Mouse (Mus musculus) brain, adult 2 months (tissue): ENCODE measurements around the gene Rd3l.
"Not testable (repeated sequence)": the region's sequence is repeated elsewhere in the genome, so short reads cannot be mapped to it uniquely, and the experiment has no call there.

ENCODE experiments used
- DNase-seq: peaks from one replicate; pipeline ENCODE4 v3.0.0; 2011; ENCODE audit warnings: low read depth, low spot score

Rd3l gene

DNA sequence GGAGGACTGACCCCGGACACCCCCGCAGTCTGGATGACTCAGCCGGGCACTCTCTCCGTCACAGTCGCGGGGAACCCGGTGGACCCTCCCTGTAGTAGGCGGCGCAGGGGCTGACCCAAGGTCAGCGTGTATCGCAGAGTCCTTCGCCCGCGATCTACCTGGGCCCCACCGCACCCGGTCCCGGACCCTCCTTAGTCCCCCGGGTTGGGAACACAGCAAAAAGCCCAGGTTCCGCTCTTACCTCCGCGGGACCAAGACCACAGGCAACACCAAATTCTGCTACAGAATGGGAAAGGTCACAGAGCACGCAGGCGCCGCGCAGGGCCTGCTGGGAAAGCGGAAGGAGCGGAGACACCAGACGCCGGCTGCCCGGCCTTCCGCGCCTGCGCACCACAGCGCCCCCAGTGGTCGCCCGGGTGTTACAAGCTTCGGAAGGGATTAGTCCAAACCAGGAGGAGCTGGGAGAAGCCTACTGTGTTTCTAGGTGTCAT is 14.4 kb downstream of the Rd3l start, which contains the start of gene Atp5mpl:
TSS of gene Atp5mpl (minus strand) at position 295 of the 491 bp plus-strand sequence.
- DNase-seq: peak; percentile 97

DNA sequence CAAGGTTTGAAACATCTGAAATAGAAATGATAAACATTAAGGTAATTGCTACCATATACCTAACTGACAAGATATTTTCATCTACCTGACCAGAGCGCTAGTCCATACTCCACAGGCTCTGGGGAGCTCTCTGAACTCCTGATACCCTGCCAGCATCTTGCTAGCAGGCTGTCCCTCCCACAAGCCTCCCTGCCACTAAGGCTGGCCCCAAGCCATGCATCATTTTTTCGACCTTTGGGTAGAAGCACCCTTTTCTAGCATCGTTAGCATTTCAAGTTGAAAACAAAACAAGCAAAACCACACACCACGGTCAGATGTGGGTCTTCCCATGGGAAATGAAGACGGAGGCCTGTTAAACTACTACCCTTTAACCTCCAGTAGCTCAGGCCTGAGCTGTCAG is 17.8 kb downstream of the Rd3l start:
- DNase-seq: no peak

- DNase-seq: peak; percentile 86
Observed at GRCm38 (mm10) chr12:111958101-111958865, 22.8 kb downstream of the Rd3l start.

- no peak for DNase-seq
Observed at GRCm38 (mm10) chr12:111956173-111956572, 24.9 kb downstream of the Rd3l start.

- peak; percentile 83 for DNase-seq
Observed at GRCm38 (mm10) chr12:111951701-111952100, 29.4 kb downstream of the Rd3l start.

DNA sequence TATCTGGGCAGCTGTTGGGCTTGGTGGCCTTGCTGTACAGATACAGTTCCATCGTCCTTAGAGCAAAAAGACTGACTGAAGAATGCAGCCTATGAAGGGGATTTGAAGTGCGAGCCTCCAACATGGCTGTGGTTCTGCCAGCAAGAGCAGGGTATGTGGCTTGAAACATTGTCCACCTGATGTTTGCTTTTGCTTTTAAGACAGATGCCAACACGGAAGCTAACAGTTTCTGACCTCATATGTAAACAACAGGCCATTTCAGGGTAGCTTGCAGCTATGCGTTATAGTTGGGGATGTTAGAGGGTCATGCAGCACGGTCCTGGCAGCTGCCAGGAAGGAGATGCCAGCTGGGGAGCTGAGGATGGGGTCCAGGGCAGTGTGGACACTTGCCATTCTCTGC is 30.6 kb downstream of the Rd3l start:
- DNase-seq: no peak

GRCm38 (mm10) chr12:111946716-111947115 is 34.4 kb downstream of the Rd3l start:
- peak; percentile 87 for DNase-seq

GRCm38 (mm10) chr12:111945765-111946655 is 35.1 kb downstream of the Rd3l start:
- not testable (repeated sequence) for DNase-seq

DNA sequence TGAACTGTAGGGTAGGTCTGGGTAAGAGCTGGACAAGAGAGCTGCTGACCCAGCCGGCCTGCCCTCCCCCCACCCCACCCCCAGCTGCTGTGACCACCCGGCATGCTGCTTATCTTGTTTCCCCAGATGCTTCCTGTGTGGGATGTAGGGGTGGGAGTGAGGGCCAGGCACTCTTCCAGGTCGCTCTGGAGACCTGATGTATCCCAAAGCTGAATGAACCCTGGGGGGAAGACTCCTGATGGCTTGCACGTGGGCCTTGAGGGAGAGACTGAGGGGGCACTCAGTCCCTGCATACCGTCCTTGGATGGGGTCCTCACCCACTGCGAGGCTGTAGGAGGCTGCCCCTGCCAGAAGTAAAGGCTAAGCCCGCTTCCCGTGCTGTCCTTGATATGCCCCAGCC is 36.0 kb downstream of the Rd3l start:
- DNase-seq: no peak

DNA sequence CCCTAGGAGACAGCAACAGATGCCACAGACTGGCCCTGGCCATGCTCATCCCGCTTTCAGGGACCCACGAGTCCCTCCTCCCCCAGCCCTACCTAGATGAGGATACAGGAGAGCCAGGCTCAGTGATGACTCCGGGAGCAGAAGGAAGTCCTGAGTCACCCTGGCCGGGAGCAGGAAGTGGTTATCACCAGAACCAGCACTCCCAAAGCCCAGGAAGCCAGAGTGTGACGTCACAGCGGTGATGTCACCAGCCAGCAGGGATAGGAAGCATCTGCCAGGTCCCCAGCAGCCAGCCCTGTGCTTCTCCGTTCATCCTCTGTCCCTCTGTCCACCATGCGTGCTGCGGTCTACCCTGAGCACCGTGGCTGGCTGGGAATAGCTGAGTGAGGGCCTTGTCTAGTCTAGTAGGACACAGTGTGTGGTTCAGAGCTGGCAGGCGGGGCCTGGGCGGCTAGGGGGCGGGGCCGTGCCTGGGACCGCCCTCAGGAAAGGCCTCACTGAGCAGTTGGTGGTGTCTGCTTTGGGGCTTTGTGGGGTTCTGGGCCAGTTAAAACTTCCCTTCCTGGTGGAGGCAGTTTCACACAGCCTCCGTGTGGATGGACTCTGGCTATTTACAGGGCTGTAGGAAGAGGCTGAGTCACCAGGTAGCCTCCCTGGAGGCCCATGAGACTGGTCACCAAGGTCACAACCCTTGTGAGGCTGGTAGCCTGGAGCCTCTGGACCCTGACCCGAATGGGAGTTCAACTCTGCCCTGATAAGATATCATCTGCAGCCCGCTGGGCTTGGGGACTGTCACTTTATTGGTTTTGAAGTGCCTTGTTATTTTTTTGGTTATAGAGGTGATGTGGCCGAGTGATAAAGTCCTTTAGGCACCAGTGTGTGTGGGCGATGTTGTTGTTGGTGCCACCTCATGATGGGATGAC is 36.8 kb downstream of the Rd3l start:
- DNase-seq: not testable (repeated sequence)

DNA sequence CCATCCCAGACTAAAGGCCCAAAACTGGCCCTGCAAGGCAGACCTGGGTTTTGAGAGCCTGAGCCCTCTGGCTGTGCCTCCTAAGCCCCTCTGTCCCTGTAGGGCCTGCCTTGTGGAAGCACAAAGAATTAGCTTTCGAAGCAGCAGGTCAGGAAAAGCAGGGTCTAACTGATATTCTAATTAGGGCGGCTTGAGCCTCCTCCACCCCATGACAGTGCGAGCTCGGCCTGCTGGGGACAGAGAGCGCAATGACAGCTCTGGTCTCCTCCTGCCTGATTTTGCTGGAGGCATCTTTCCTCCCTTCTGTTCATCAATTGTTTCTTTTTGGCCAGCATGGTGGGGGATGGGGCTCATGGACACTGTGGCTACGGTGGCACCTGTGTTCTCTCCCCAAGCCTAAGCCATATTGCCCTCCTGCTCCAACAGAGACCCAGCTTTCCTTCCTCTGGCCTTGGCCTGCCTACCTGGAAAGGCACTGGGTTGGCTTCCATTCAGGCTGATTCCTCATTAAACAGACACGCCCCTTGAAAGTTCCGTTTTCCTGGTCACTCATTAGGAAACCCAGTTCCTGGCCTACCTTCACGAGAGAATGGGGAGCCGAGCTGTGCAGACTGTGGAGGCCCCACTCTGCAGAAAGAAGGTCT is 37.6 kb downstream of the Rd3l start:
- DNase-seq: no peak

GRCm38 (mm10) chr12:111938623-111939177 is 42.4 kb downstream of the Rd3l start:
- no peak for DNase-seq

DNA sequence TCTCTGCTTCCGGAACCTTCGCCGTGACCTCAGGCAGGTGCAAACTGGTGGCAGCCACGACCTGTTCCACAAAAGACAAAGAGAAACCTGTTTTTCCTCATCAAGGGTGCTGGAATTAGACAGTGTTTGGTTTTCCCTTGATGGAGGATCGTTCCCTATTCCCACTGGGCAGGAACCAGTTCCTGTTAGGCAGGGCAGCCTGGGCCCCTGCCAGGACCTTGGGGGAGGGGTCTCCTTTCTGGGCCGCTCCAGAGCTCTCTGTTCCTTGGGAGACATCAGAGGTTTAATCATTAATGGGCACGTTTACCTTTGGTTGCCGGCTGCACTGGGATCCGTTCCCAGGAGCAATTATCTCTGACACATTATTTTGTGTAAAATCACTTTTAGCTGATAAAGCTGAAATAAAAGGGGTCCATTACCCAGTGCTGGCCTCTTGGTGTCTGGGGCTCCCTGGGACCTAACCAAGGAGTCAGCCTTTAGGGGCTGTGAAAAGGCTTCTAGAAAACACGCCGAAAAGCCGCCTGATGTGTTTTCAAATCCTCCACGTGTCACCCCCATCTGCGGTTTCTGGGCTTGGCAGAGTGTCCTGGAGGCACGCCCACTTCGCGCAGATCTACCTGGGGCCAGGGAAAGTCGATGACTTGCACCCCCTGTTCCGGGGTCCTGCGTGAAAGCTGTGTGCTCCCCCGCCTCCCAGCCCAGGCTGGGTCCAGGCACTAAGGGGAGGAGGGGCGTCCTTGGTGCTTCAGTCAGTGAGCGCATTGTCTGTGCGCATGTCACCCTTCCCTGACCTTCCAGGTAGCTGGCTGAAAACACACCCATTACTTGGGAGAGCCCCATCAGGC is 44.2 kb downstream of the Rd3l start:
- DNase-seq: no peak

GRCm38 (mm10) chr12:111933971-111934370 is 47.1 kb downstream of the Rd3l start:
- DNase-seq: peak; percentile 39

DNA sequence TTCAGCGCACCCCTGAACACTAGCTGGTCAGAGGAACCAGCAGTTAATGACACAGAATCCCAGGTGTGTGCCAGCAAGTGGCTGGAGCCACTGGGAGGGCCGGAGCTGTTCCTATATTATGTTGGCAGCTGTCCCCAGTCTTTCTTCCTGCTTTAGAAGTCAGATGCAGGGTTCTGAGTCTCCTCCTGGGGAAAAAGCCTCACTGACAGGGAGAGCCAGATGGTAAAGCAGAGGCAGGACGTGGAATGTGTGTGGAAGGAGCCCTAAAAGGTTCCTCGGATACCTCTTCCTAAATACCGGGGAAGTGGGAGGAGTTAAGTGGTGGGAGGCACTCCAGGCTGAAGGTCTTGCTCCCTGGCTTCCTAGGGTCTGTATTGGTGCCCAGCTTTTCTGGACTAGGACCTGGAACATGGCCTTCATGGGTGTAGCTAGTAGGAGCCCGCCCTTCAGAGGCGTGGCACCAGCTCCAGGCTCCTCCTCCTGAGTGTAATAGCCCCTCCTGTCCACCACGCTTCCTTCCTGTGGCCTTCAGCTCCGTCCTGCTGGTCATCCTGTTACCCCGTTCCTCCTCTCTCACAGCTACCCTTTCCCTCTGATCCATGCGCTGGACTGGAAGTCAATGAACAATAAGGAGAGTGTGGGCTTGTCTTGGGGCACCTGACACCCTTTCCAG is 47.9 kb downstream of the Rd3l start:
- peak; percentile 50 for DNase-seq

- no peak for DNase-seq
Observed at GRCm38 (mm10) chr12:111932513-111932912, 48.6 kb downstream of the Rd3l start.

- no peak for DNase-seq
Observed at GRCm38 (mm10) chr12:111931411-111932025, 49.6 kb downstream of the Rd3l start.
